Mouse (Mus musculus) heart, embryonic 12.5 days (tissue): ENCODE data around the gene Trappc3l. TPM values are rescaled to one million over a fixed set of nuclear protein-coding genes. Genes with fewer than 3 reads are reported as not detected.
A peak's percentile ranks its signal among the peaks of the same experiment; 100 is the strongest.

Source experiments
- ATAC-seq: fragments of 200-750 bp; cut with Nextera tagmentation; 2 replicates; pipeline ENCODE4 v1.8.0; 2017; ENCODE audit warnings: moderate TSS enrichment, moderate library complexity; ENCODE audit not compliant: insufficient number of reproducible peaks, low FRiP score
- H3K27ac ChIP-seq: fragments of 300-500 bp; sonication (generic); 2 replicates; pipeline ENCODE4 v1.5.1; 2016; ENCODE audit warnings: mild to moderate bottlenecking, moderate library complexity; ENCODE audit not compliant: poor library complexity, severe bottlenecking
- H3K27me3 ChIP-seq: fragments of 300-500 bp; sonication (generic); replicated peaks from 2 replicates; pipeline ENCODE4 v1.6.1; 2016; ENCODE audit warnings: mild to moderate bottlenecking, moderate library complexity
- H3K36me3 ChIP-seq: fragments of 300-500 bp; sonication (generic); 2 replicates; pipeline ENCODE4 v1.6.1; 2016; ENCODE audit warnings: mild to moderate bottlenecking, moderate library complexity
- H3K4me1 ChIP-seq: fragments of 300-500 bp; sonication (generic); replicated peaks from 2 replicates; pipeline ENCODE4 v1.6.1; 2016; ENCODE audit warnings: mild to moderate bottlenecking
- H3K4me2 ChIP-seq: fragments of 300-500 bp; sonication (generic); 2 replicates; pipeline ENCODE4 v1.6.1; 2016; ENCODE audit warnings: mild to moderate bottlenecking, moderate library complexity
- H3K4me3 ChIP-seq: fragments of 300-500 bp; sonication (generic); 2 replicates; pipeline ENCODE4 v1.5.1; 2016; ENCODE audit warnings: mild to moderate bottlenecking
- H3K9ac ChIP-seq: fragments of 300-500 bp; sonication (generic); 2 replicates; pipeline ENCODE4 v1.6.1; 2016; ENCODE audit warnings: mild to moderate bottlenecking, moderate library complexity
- H3K9me3 ChIP-seq: fragments of 300-500 bp; sonication (generic); replicated peaks from 2 replicates; pipeline ENCODE4 v1.6.1; 2016; ENCODE audit warnings: mild to moderate bottlenecking, moderate library complexity
- WGBS: fragments of 180-500 bp; shearing (Covaris S2); methylation state at CpG from one replicate; pipeline ENCODE4 v1.1.7; 2016; 5-methylcytosine and 5-hydroxymethylcytosine counted together
- polyA plus RNA-seq: library from polyadenylated mRNA; unstranded; fragments of >200 nt; fragmentation: Nextera tagmentation; extraction: Ambion mirVana; gene quantifications from 2 replicates; pipeline ENCODE4 v1.2.1, GENCODE M21; 2016

The Trappc3l gene
- polyA plus RNA-seq, 1 experiment from 2014 or later = not detected

GRCm38 (mm10) chr10:34053987-34054386 lies 16.6 kb downstream of the Trappc3l start:
- H3K4me1 ChIP-seq = no peaks in the 10 kb centered on the region
- H3K36me3 ChIP-seq = no peaks in the 10 kb centered on the region
- no peaks in the 10 kb centered on the region for H3K9me3 ChIP-seq
- no peaks in the 10 kb centered on the region for H3K27me3 ChIP-seq
- no peak overlapping the region for H3K27ac ChIP-seq
- H3K4me2 ChIP-seq = no peak overlapping the region
- no peak overlapping the region for H3K9ac ChIP-seq
- no peak overlapping the region for H3K4me3 ChIP-seq
- ATAC-seq = no peak
- 60% methylated on average over 2 of the region's 2 CpGs for WGBS

DNA sequence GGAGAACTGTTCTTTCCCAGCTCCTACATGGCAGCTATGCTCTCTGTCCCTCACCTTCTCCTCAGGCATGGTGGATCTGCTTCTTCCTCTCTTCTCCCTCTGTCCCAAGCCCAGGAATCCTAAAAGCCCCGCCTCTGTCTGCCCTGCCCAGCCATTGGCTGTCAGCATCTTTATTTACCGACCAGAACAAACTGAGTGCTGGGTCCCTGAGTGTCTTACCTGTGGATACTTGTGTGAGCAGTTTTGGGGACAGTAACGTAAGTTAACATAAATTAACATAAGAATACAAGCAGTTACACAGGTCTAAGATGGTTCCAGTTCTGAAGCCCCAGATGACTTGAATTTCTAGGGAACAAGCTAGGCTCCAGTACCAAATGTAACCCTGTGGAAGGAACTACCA lies 29.2 kb downstream of the Trappc3l start:
- WGBS = 50% methylated on average over 3 of the region's 3 CpGs
- no peaks in the 10 kb centered on the region for H3K36me3 ChIP-seq
- no peak for ATAC-seq
- no peak overlapping the region for H3K9ac ChIP-seq
- H3K4me1 ChIP-seq = no peaks in the 10 kb centered on the region
- no peaks in the 10 kb centered on the region for H3K27me3 ChIP-seq
- no peak overlapping the region for H3K4me3 ChIP-seq
- no peak overlapping the region for H3K27ac ChIP-seq
- H3K4me2 ChIP-seq = no peak overlapping the region
- H3K9me3 ChIP-seq = no peaks in the 10 kb centered on the region

DNA sequence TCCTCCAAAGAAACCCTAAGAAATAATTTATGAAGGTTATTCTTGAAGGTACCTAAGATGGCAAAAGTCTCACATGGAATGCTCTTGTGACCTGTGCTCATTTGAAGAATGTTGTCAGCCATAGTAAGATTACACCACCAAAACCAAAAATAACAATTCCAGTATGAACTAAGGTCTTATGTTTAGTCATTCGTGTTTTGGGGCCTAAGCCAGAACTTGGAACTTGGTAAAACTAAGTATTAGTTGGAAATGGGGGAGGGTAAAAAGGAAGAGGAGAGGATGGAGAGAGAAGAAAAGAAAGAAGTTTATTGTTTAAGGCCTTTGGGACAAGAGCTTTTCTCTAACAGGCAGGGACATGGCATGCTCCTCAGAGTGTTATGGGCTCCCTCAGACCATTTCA lies 32.2 kb downstream of the Trappc3l start:
- H3K27ac ChIP-seq = no peak overlapping the region
- H3K9me3 ChIP-seq = no peaks in the 10 kb centered on the region
- WGBS = 53% methylated on average over 1 of the region's 1 CpGs
- no peak overlapping the region for H3K9ac ChIP-seq
- no peak for ATAC-seq
- no peak overlapping the region for H3K4me3 ChIP-seq
- no peaks in the 10 kb centered on the region for H3K36me3 ChIP-seq
- no peak overlapping the region for H3K4me2 ChIP-seq
- H3K4me1 ChIP-seq = no peaks in the 10 kb centered on the region
- H3K27me3 ChIP-seq = no peaks in the 10 kb centered on the region

DNA sequence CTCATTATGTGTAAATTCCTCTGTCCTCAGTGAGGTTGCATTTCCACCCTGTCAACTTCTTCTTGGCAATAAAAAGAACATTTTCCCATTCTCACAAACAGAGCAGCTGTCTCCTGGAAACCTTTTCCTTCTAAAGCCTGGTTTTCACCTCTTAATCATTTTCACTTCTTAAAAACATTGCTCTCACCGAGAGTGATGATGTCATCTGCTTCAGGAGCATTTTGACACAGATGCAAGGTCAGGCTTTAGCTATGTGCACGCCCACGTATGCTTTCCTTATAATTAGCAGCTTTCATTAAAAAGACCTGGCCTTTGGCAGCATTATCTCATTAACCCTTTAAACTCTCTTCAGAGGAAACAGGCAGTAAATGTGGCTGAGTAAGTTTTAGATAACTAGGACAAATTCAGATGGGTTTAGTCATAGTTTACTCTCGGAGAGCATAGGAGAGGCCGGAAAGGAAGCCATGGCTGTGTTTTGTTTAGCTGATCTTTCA lies 33.6 kb downstream of the Trappc3l start:
- H3K4me3 ChIP-seq = no peak overlapping the region
- no peaks in the 10 kb centered on the region for H3K27me3 ChIP-seq
- no peaks in the 10 kb centered on the region for H3K9me3 ChIP-seq
- no peaks in the 10 kb centered on the region for H3K4me1 ChIP-seq
- peak overlapping the region; percentile 32; the same call in 1 of the 2 replicates for H3K27ac ChIP-seq
- peak; percentile 48; the same call in 1 of the 2 replicates for ATAC-seq
- no peaks in the 10 kb centered on the region for H3K36me3 ChIP-seq
- H3K9ac ChIP-seq = no peak overlapping the region
- H3K4me2 ChIP-seq = 0 out of 2 replicates have a peak overlapping the region, but pooled peaks have one; percentile 2
- WGBS = 34% methylated on average over 5 of the region's 5 CpGs

DNA sequence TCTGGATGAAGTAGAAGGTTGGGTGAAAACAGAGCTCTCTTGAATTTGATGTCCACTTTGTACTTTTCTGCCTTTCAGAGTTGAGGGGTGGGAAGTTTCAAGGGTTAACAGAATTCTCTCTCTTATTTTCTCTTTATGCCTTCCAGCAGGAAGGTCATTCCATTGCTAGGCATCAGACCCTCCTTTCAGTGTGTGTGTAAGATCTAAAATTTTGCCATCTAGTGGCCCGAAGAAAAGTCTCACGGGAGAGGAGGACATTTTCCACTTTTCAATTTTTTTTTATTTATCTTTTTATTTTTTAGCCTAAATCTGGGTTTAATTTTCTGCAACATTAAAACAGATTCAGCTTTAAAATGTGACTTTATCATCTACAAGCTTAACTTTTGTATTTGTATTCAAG lies 34.3 kb downstream of the Trappc3l start:
- no peak for ATAC-seq
- no peaks in the 10 kb centered on the region for H3K27me3 ChIP-seq
- H3K9me3 ChIP-seq = no peaks in the 10 kb centered on the region
- H3K36me3 ChIP-seq = no peaks in the 10 kb centered on the region
- 47% methylated on average over 2 of the region's 2 CpGs for WGBS
- H3K4me1 ChIP-seq = no peaks in the 10 kb centered on the region
- H3K27ac ChIP-seq = no peak overlapping the region
- H3K9ac ChIP-seq = no peak overlapping the region
- H3K4me2 ChIP-seq = no peak overlapping the region
- no peak overlapping the region for H3K4me3 ChIP-seq

DNA sequence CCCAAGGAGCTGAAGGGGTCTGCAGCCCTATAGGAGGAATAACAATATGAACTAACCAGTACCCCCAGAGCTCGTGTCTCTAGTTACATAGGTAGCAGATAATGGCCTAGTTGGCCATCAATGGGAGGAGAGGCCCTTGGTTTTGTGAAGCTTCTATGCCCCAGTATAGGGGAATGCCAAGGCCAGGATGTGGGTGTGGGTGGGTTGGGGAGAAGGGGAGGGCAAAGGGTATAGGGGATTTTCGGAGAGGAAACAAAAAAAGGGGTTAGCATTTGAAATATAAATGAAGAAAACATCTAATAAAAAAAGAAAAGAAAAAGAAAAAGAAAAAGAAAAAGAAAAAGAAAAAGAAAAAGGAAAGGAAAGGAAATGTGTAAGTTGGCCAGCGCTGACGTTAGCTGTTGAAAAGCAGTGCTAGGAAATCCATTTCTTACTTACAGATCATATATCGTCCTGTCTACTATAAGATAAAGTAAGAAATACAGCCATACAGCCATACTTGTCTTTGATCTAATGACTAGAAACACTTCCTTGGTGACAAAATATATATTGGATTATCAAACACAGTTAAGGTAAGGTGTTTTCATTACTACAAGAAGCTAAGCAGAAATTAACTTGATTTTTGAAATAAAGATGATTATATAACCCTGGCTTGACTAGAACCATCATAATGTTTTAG lies 37.3 kb downstream of the Trappc3l start:
- ATAC-seq = no peak
- Histone ChIP-seq H3K9me3 (no peaks in the 10 kb centered on the region), H3K9ac (no peak overlapping the region), H3K4me1 (no peaks in the 10 kb centered on the region), H3K27me3 (no peaks in the 10 kb centered on the region), H3K4me2 (no peak overlapping the region), H3K36me3 (no peaks in the 10 kb centered on the region), H3K4me3 (no peak overlapping the region), H3K27ac (no peak overlapping the region)
- 80% methylated on average over 5 of the region's 5 CpGs for WGBS

- no peak overlapping the region for H3K4me3 ChIP-seq
- WGBS = 68% methylated on average over 1 of the region's 1 CpGs
- H3K4me1 ChIP-seq = no peaks in the 10 kb centered on the region
- ATAC-seq = no peak
- no peaks in the 10 kb centered on the region for H3K27me3 ChIP-seq
- H3K4me2 ChIP-seq = no peak overlapping the region
- no peak overlapping the region for H3K27ac ChIP-seq
- H3K36me3 ChIP-seq = no peaks in the 10 kb centered on the region
- H3K9me3 ChIP-seq = no peaks in the 10 kb centered on the region
- H3K9ac ChIP-seq = no peak overlapping the region
Measured at GRCm38 (mm10) chr10:34086514-34086913, 49.1 kb downstream of the Trappc3l start.

DNA sequence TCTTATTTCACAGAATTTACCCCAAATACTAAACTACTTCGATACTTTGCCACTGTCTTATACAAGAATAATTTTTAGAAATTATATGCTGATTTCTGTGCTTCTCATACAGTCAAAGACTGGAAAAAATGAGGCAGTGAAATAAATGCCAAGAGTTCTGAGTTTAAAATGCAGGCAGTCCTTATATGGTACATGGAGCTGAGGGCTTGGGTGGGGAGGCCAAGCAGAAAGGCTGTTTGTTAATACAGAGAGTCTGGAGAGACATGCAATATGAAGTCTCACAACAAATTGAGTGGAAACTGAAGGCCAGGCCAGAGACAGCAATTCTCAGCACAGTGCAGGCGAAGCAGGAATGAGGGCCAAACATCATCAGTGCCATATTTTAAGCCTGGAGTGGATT lies 51.1 kb downstream of the Trappc3l start:
- H3K27ac ChIP-seq = no peak overlapping the region
- no peak for ATAC-seq
- 88% methylated on average over 2 of the region's 2 CpGs for WGBS
- H3K4me3 ChIP-seq = no peak overlapping the region
- H3K4me2 ChIP-seq = no peak overlapping the region
- no peaks in the 10 kb centered on the region for H3K36me3 ChIP-seq
- H3K9me3 ChIP-seq = no peaks in the 10 kb centered on the region
- H3K27me3 ChIP-seq = no peaks in the 10 kb centered on the region
- H3K9ac ChIP-seq = no peak overlapping the region
- H3K4me1 ChIP-seq = no peaks in the 10 kb centered on the region; the same call in 1 of the 2 replicates

GRCm38 (mm10) chr10:34089517-34089916 lies 52.1 kb downstream of the Trappc3l start:
- H3K4me1 ChIP-seq = no peaks in the 10 kb centered on the region; the same call in 1 of the 2 replicates
- H3K36me3 ChIP-seq = no peaks in the 10 kb centered on the region
- H3K9me3 ChIP-seq = no peaks in the 10 kb centered on the region
- 55% methylated on average over 3 of the region's 3 CpGs for WGBS
- no peak overlapping the region for H3K4me2 ChIP-seq
- no peak overlapping the region for H3K4me3 ChIP-seq
- no peak for ATAC-seq
- H3K27ac ChIP-seq = no peak overlapping the region
- no peak overlapping the region for H3K9ac ChIP-seq
- H3K27me3 ChIP-seq = no peaks in the 10 kb centered on the region

- no peak overlapping the region for H3K4me2 ChIP-seq
- H3K9me3 ChIP-seq = no peaks in the 10 kb centered on the region
- H3K4me1 ChIP-seq = no peaks in the 10 kb centered on the region; the same call in 1 of the 2 replicates
- no peaks in the 10 kb centered on the region for H3K36me3 ChIP-seq
- no peak overlapping the region for H3K27ac ChIP-seq
- 76% methylated on average over 1 of the region's 1 CpGs for WGBS
- H3K27me3 ChIP-seq = no peaks in the 10 kb centered on the region
- ATAC-seq = no peak
- no peak overlapping the region for H3K4me3 ChIP-seq
- no peak overlapping the region for H3K9ac ChIP-seq
Measured at GRCm38 (mm10) chr10:34090481-34090880, 53.1 kb downstream of the Trappc3l start.

DNA sequence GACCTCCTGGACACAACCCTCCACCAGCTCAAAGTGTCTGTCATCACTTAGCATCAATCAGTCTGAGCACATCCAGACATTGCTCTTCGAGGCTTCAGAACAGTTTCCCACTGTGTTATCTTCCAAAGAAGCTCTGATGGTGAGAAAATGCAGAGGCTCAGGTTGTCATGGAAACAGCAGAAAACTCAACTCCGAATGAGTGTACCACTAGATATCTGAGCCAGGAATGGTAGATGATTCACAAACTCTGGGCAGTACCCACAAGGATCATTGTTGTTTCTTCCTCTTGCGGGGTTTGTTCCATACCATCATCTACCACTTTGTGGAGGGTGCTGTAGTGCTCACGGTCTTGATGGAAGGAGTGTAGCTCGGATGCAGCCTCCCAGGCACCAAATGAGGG lies 54.5 kb downstream of the Trappc3l start:
- no peak overlapping the region for H3K9ac ChIP-seq
- H3K27ac ChIP-seq = no peak overlapping the region
- ATAC-seq = no peak
- H3K4me3 ChIP-seq = no peak overlapping the region
- no peaks in the 10 kb centered on the region for H3K36me3 ChIP-seq
- H3K9me3 ChIP-seq = no peaks in the 10 kb centered on the region
- H3K4me1 ChIP-seq = no peaks in the 10 kb centered on the region; the same call in 1 of the 2 replicates
- H3K27me3 ChIP-seq = no peaks in the 10 kb centered on the region
- no peak overlapping the region for H3K4me2 ChIP-seq
- WGBS = 27% methylated on average over 5 of the region's 5 CpGs

DNA sequence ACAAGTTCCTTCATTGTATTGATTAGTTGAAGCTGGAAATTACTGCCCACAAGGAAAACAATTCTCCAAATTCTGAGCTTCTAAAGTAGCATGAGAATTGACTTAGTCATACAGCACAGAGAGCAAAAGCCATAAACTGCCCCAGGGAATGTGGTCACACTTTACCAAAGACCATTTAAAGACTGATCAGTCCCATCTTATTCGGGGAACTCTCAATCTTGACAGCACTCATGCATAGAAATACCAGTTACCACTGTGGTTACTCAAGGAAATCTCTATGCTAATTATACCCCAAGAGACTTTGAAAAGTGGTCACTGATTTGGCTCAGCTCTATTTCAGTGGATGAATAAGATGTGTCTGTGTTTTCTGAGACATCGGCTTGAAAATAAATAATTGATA lies 57.8 kb downstream of the Trappc3l start:
- peak overlapping the region; percentile 14; the same call in 1 of the 2 replicates for H3K4me2 ChIP-seq
- no peaks in the 10 kb centered on the region for H3K27me3 ChIP-seq
- ATAC-seq = no peak
- 72% methylated on average over 2 of the region's 2 CpGs for WGBS
- no peaks in the 10 kb centered on the region; the same call in 1 of the 2 replicates for H3K4me1 ChIP-seq
- H3K4me3 ChIP-seq = no peak overlapping the region
- H3K36me3 ChIP-seq = no peaks in the 10 kb centered on the region
- no peak overlapping the region for H3K9ac ChIP-seq
- no peaks in the 10 kb centered on the region for H3K9me3 ChIP-seq
- H3K27ac ChIP-seq = no peak overlapping the region
